Mouse (Mus musculus) liver, embryonic 16.5 days (tissue): ENCODE measurements around the gene Gstp2. TPM values are rescaled to one million over a fixed set of nuclear protein-coding genes. Genes with fewer than 3 reads are reported as not detected.
"Not testable (repeated sequence)": the region's sequence is repeated elsewhere in the genome, so short reads cannot be mapped to it uniquely, and the experiment has no call there.

Experiments used
- ATAC-seq: fragments of 200-750 bp; cut with Nextera tagmentation; 2 replicates; pipeline ENCODE4 v1.8.0; 2017; ENCODE audit warnings: low read depth, mild to moderate bottlenecking, moderate number of reproducible peaks, moderate library complexity
- H3K27ac ChIP-seq: fragments of 300-500 bp; sonication (generic); 2 replicates; pipeline ENCODE4 v1.5.1; 2014; ENCODE audit warnings: mild to moderate bottlenecking, low read length
- H3K27me3 ChIP-seq: fragments of 300-500 bp; sonication (generic); 2 replicates; pipeline ENCODE4 v1.6.1; 2014; ENCODE audit warnings: low read depth, low read length, mixed read lengths; ENCODE audit not compliant: control insufficient read depth, insufficient read depth
- H3K36me3 ChIP-seq: fragments of 300-500 bp; sonication (generic); 2 replicates; pipeline ENCODE4 v1.6.1; 2014; ENCODE audit warnings: mild to moderate bottlenecking; ENCODE audit not compliant: control insufficient read depth, insufficient read depth
- H3K4me1 ChIP-seq: fragments of 300-500 bp; sonication (generic); 2 replicates; pipeline ENCODE4 v1.6.1; 2014; ENCODE audit warnings: low read depth, low read length, mixed read lengths; ENCODE audit not compliant: control insufficient read depth
- H3K4me2 ChIP-seq: fragments of 300-500 bp; sonication (generic); 2 replicates; pipeline ENCODE4 v1.6.1; 2014; ENCODE audit warnings: low read depth, low read length, mixed read lengths
- H3K4me3 ChIP-seq: fragments of 300-500 bp; sonication (generic); 2 replicates; pipeline ENCODE4 v1.5.1; 2014; ENCODE audit warnings: low read depth, mild to moderate bottlenecking, low read length
- H3K9ac ChIP-seq: fragments of 300-500 bp; sonication (generic); 2 replicates; pipeline ENCODE4 v1.6.1; 2014; ENCODE audit warnings: low read depth, low read length
- H3K9me3 ChIP-seq: fragments of 300-500 bp; sonication (generic); replicated peaks from 2 replicates; pipeline ENCODE4 v1.6.1; 2016; ENCODE audit warnings: low read length; ENCODE audit not compliant: control insufficient read depth
- WGBS: fragments of 180-500 bp; shearing (Covaris S2); extraction: QIAGEN DNeasy Blood & Tissue Kit; methylation state at CpG from one replicate; pipeline ENCODE4 v1.1.7; 2014; ENCODE audit not compliant: insufficient replicate concordance; 5-methylcytosine and 5-hydroxymethylcytosine counted together
- polyA plus RNA-seq: library from polyadenylated mRNA; unstranded; fragments of >200 nt; fragmentation: Nextera tagmentation; extraction: Ambion mirVana; gene quantifications from 2 replicates; pipeline ENCODE4 v1.2.1, GENCODE M21; 2015

Gene Gstp2
- polyA plus RNA-seq, 1 experiment from 2014 or later = 6.1 TPM

DNA sequence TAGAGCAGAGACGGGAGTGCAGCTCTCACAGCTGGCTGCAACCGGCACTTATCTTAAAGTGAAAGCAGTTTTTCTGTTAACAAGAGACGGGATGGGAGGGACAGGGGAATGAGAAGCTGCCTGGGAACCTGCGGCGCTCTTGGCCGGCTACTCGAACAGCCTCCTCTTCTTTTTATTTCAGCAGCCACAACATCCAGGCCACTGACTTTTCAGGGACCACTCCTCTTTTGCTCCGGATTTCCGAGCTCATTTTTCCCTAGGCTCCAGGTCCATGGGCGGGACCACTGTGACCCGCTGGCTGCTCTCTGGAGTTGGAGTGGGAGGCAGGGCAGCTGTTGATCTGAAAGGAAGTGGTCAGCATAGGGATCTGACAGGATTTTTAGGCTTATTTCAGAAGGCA, 18.7 kb upstream of the Gstp2 start:
- H3K36me3 ChIP-seq, H3K9ac ChIP-seq, H3K4me3 ChIP-seq, ATAC-seq, H3K4me2 ChIP-seq, H3K27me3 ChIP-seq, H3K9me3 ChIP-seq, H3K27ac ChIP-seq: not testable (repeated sequence)
- peaks cover 12% of the 10 kb centered on the region for H3K4me1 ChIP-seq
- WGBS = 0% methylated on average over 3 of the region's 11 CpGs

- not testable (repeated sequence) for H3K4me2 ChIP-seq, H3K9me3 ChIP-seq, H3K9ac ChIP-seq, ATAC-seq, H3K27ac ChIP-seq, H3K27me3 ChIP-seq, H3K36me3 ChIP-seq, H3K4me3 ChIP-seq
- WGBS = 33% methylated on average over 3 of the region's 4 CpGs
- peaks cover 24% of the 10 kb centered on the region for H3K4me1 ChIP-seq
Measured at GRCm38 (mm10) chr19:4063357-4063756, 17.5 kb upstream of the Gstp2 start.

DNA sequence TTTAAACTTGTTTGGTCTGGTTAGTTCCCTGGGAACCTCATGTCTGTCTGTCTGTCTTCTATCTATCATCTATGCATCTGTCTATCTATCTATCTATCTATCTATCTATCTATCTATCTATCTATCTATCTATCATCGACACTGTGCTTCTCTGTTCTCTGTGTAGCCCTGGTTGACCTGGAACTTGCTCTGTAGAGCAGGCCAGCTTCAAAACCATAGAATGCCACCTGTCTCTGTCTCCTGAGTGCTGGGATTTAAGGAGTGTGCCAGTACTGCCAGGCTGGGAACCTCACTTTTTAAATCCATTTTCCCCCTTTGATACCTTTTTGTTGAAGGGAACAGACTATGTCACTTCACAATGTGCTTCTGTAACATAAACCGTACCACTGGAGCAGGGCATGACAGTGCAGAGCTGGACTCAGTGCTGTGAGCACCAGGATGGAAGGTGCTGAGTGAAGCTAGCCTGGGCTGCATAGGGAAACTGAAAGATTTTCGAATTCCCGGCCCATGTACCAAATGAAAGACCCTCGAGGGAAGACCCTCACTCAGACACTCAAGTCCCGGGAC, 15.2 kb upstream of the Gstp2 start:
- Histone ChIP-seq H3K27me3 (no peaks in the 10 kb centered on the region), H3K9me3 (no peaks in the 10 kb centered on the region), H3K4me3 (no peak overlapping the region), H3K4me1 (peaks cover 33% of the 10 kb centered on the region), H3K27ac (peak overlapping the region; percentile 60), H3K9ac (no peak overlapping the region), H3K4me2 (no peak overlapping the region), H3K36me3 (no peaks in the 10 kb centered on the region)
- ATAC-seq = no peak
- WGBS = 58% methylated on average over 5 of the region's 6 CpGs

DNA sequence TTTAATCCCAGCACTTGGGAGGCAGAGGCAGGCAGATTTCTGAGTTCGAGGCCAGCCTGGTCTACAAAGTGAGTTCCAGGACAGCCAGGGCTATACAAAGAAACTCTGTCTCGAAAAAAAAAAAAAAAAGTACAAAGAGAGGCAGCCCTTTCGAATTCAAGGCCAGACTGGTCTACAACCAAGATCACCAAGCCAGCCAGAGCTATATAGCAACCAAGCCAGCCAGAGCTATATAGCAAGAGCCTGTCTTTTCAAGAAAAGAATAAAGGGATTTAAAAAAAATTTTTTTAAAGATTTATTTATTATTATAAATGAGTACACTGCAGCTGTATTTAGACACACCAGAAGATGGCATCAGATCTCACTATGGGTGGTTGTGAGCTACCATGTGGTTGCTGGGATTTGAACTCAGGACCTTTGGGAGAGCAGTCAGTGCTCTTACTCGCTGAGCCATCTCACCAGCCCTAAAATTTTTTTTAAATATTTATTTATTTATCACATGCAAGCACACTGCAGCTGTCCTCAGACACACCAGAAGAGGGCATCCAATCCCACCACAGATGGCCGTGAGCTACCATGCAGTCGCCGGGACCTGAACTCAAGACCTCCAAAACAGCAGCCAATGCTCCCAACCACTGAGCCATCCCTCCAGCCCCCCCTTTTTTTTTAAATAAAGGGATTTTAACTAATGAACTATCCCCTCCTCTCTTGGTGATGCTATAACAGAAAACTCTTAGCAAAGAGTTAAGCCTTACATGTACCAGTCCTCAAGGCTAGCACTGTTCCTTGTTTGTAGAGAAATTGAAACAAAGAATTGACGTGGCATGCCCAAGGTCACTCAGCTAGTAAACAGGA, 14.4 kb upstream of the Gstp2 start:
- H3K27ac ChIP-seq = peak overlapping the region; percentile 85
- not testable (repeated sequence) for H3K36me3 ChIP-seq, H3K4me3 ChIP-seq, ATAC-seq, H3K9ac ChIP-seq, H3K9me3 ChIP-seq, H3K4me2 ChIP-seq, H3K27me3 ChIP-seq
- peaks cover 37% of the 10 kb centered on the region for H3K4me1 ChIP-seq
- 83% methylated on average over 8 of the region's 8 CpGs for WGBS

- WGBS = 17% methylated on average over 15 of the region's 15 CpGs
- peak within 1 kb of the TSS; percentile 53 for H3K4me2 ChIP-seq
- H3K4me3 ChIP-seq = peak within 1 kb of the TSS; percentile 44
- H3K9me3 ChIP-seq = no peaks in the 10 kb centered on the region
- no peaks in the 10 kb centered on the region for H3K27me3 ChIP-seq
- ATAC-seq = peak; percentile 94
- H3K9ac ChIP-seq = peak within 1 kb of the TSS; percentile 60
- no peaks in the 10 kb centered on the region for H3K36me3 ChIP-seq
- peaks cover 37% of the 10 kb centered on the region for H3K4me1 ChIP-seq
- H3K27ac ChIP-seq = peak within 1 kb of the TSS; percentile 85
Measured at GRCm38 (mm10) chr19:4059069-4059740, 13.4 kb upstream of the Gstp2 start, which contains the start of gene Gstp3. Gstp3 (minus strand) TSS chr19:4059569.

DNA sequence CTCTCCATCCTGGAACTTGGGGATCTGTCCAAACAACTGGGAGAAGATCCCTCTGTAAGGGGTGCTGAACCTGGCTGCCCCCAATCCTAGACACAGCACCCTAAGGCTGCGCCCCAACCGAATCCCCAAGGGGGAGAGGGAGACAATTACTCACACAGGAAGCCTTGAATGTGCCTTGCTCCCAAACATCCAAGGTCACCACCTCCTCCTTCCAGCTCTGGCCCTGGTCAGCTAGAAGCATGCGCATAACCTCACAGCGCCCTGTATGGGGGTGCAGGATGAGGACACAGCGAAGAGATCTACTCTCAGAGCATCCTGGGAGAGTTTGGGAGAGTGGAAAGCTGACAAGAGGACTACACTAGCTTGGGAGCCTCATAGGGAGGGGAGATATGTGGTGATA, 12.8 kb upstream of the Gstp2 start:
- Histone ChIP-seq H3K36me3 (no peaks in the 10 kb centered on the region), H3K4me2 (peak overlapping the region; percentile 53), H3K9me3 (no peaks in the 10 kb centered on the region), H3K27ac (peak overlapping the region; percentile 85), H3K4me1 (peaks cover 37% of the 10 kb centered on the region), H3K27me3 (no peaks in the 10 kb centered on the region), H3K4me3 (peak overlapping the region; percentile 44), H3K9ac (peak overlapping the region; percentile 60)
- ATAC-seq = no peak
- WGBS = 87% methylated on average over 5 of the region's 5 CpGs

DNA sequence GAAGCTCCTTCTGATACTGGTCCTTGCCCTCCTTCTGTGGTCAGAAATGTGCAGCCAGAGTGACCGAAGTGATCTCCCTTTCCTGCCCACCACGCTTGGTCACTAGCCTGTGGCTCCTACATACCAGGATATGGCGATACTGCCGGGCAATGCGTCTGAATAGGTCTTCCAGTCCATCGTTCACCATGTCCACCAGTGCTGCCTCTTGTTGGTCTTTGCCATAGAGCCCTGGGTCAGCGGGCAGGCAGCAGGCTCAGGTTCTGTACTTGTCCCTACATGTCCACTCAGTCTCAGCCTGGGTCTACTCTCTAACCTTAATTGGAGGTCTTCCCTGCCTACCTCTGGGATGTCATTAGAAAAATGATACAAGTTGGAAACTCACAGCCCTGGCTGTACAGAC, 12.1 kb upstream of the Gstp2 start:
- 80% methylated on average over 7 of the region's 7 CpGs for WGBS
- Histone ChIP-seq H3K27ac (peak overlapping the region; percentile 85), H3K4me3 (peak overlapping the region; percentile 44; the same call in 1 of the 2 replicates), H3K9ac (peak overlapping the region; percentile 60), H3K36me3 (no peaks in the 10 kb centered on the region), H3K4me2 (peak overlapping the region; percentile 53), H3K4me1 (peaks cover 37% of the 10 kb centered on the region), H3K27me3 (no peaks in the 10 kb centered on the region), H3K9me3 (no peaks in the 10 kb centered on the region)
- ATAC-seq = no peak

GRCm38 (mm10) chr19:4057389-4057788, 11.6 kb upstream of the Gstp2 start:
- Histone ChIP-seq H3K4me3 (no peak overlapping the region), H3K9me3 (no peaks in the 10 kb centered on the region), H3K9ac (peak overlapping the region; percentile 33; the same call in 1 of the 2 replicates), H3K4me1 (peaks cover 37% of the 10 kb centered on the region), H3K27ac (peak overlapping the region; percentile 85; the same call in 1 of the 2 replicates), H3K4me2 (peak overlapping the region; percentile 53; the same call in 1 of the 2 replicates), H3K36me3 (no peaks in the 10 kb centered on the region), H3K27me3 (no peaks in the 10 kb centered on the region)
- WGBS = 78% methylated on average over 13 of the region's 13 CpGs
- no peak for ATAC-seq
